Mouse (Mus musculus) kidney, embryonic 16.5 days (tissue): ENCODE measurements around the gene Styx. TPM values are rescaled to one million over a fixed set of nuclear protein-coding genes. Genes with fewer than 3 reads are reported as not detected.
"Not testable (repeated sequence)": the region's sequence is repeated elsewhere in the genome, so short reads cannot be mapped to it uniquely, and the experiment has no call there.

ENCODE experiments used
- ATAC-seq: fragments of 200-750 bp; cut with Nextera tagmentation; 2 replicates; pipeline ENCODE4 v1.8.0; 2017; ENCODE audit warnings: moderate TSS enrichment; ENCODE audit not compliant: low FRiP score, low TSS enrichment
- H3K27ac ChIP-seq: fragments of 300-500 bp; sonication (generic); 2 replicates; pipeline ENCODE4 v1.5.1; 2014; ENCODE audit warnings: low read length
- H3K27me3 ChIP-seq: fragments of 300-500 bp; sonication (generic); 2 replicates; pipeline ENCODE4 v1.6.1; 2014; ENCODE audit warnings: low read length, control low read depth, mixed read lengths; ENCODE audit not compliant: insufficient read depth
- H3K36me3 ChIP-seq: fragments of 300-500 bp; sonication (generic); 2 replicates; pipeline ENCODE4 v1.6.1; 2014; ENCODE audit warnings: low read length, control low read depth, mixed read lengths; ENCODE audit not compliant: insufficient read depth
- H3K4me1 ChIP-seq: fragments of 300-500 bp; sonication (generic); 2 replicates; pipeline ENCODE4 v1.6.1; 2014; ENCODE audit warnings: low read length, control low read depth, mixed read lengths; ENCODE audit not compliant: insufficient read depth
- H3K4me2 ChIP-seq: fragments of 300-500 bp; sonication (generic); replicated peaks from 2 replicates; pipeline ENCODE4 v1.6.1; 2014; ENCODE audit warnings: low read depth, low read length
- H3K4me3 ChIP-seq: fragments of 300-500 bp; sonication (generic); 2 replicates; pipeline ENCODE4 v1.5.1; 2014; ENCODE audit warnings: mild to moderate bottlenecking, low read length
- H3K9ac ChIP-seq: fragments of 300-500 bp; sonication (generic); replicated peaks from 2 replicates; pipeline ENCODE4 v1.6.1; 2014; ENCODE audit warnings: low read length
- H3K9me3 ChIP-seq: fragments of 300-500 bp; sonication (generic); 2 replicates; pipeline ENCODE4 v1.6.1; 2016; ENCODE audit warnings: low read length, control low read depth
- WGBS: fragments of 180-500 bp; shearing (Covaris S2); extraction: QIAGEN DNeasy Blood & Tissue Kit; methylation state at CpG from one replicate; pipeline ENCODE4 v1.1.7; 2014; 5-methylcytosine and 5-hydroxymethylcytosine counted together
- polyA plus RNA-seq: library from polyadenylated mRNA; unstranded; fragments of >200 nt; fragmentation: Nextera tagmentation; extraction: Ambion mirVana; gene quantifications from 2 replicates; pipeline ENCODE4 v1.2.1, GENCODE M21; 2015

Styx gene
- polyA plus RNA-seq, 1 experiment from 2014 or later = 56.3 TPM

- Histone ChIP-seq H3K36me3 (no peaks in the 10 kb centered on the region), H3K9ac (peak overlapping the region; percentile 91), H3K27ac (peak overlapping the region; percentile 93), H3K27me3 (no peaks in the 10 kb centered on the region), H3K4me3 (peak overlapping the region; percentile 86), H3K4me1 (peaks cover 10% of the 10 kb centered on the region), H3K9me3 (no peaks in the 10 kb centered on the region), H3K4me2 (peak overlapping the region; percentile 53)
- WGBS = 12% methylated on average over 3 of the region's 3 CpGs
- ATAC-seq = peak; percentile 47
Observed at GRCm38 (mm10) chr14:45389194-45389593, 38.3 kb downstream of the Styx start.

- ATAC-seq = no peak
- H3K36me3 ChIP-seq = no peaks in the 10 kb centered on the region
- H3K4me1 ChIP-seq = no peaks in the 10 kb centered on the region
- no peak overlapping the region for H3K4me2 ChIP-seq
- H3K4me3 ChIP-seq = no peak overlapping the region
- H3K9me3 ChIP-seq = no peaks in the 10 kb centered on the region
- no peaks in the 10 kb centered on the region for H3K27me3 ChIP-seq
- H3K9ac ChIP-seq = no peak overlapping the region
- no peak overlapping the region for H3K27ac ChIP-seq
- WGBS = 86% methylated on average over 3 of the region's 3 CpGs
Observed at GRCm38 (mm10) chr14:45399836-45400235, 48.9 kb downstream of the Styx start.

- H3K36me3 ChIP-seq = no peaks in the 10 kb centered on the region
- no peak overlapping the region for H3K4me3 ChIP-seq
- H3K27ac ChIP-seq = no peak overlapping the region
- no peaks in the 10 kb centered on the region for H3K4me1 ChIP-seq
- no peak overlapping the region for H3K4me2 ChIP-seq
- H3K9me3 ChIP-seq = no peaks in the 10 kb centered on the region
- ATAC-seq = no peak
- H3K27me3 ChIP-seq = no peaks in the 10 kb centered on the region
- no peak overlapping the region for H3K9ac ChIP-seq
- 80% methylated on average over 7 of the region's 7 CpGs for WGBS
Observed at GRCm38 (mm10) chr14:45403651-45404050, 52.8 kb downstream of the Styx start.

- H3K4me3 ChIP-seq, H3K9me3 ChIP-seq, H3K4me1 ChIP-seq, H3K27me3 ChIP-seq, H3K27ac ChIP-seq, ATAC-seq, H3K4me2 ChIP-seq, H3K9ac ChIP-seq, H3K36me3 ChIP-seq: not testable (repeated sequence)
- 86% methylated on average over 1 of the region's 3 CpGs for WGBS
Observed at GRCm38 (mm10) chr14:45404813-45405212, 53.9 kb downstream of the Styx start, which contains the start of gene Gnpnat1. Gene Gnpnat1 (minus strand): TSS chr14:45404913.

- ATAC-seq = no peak
- Histone ChIP-seq H3K4me1 (no peaks in the 10 kb centered on the region), H3K27ac (no peak overlapping the region), H3K9me3 (no peaks in the 10 kb centered on the region), H3K9ac (no peak overlapping the region), H3K27me3 (no peaks in the 10 kb centered on the region), H3K36me3 (no peaks in the 10 kb centered on the region), H3K4me2 (no peak overlapping the region), H3K4me3 (no peak overlapping the region)
- 90% methylated on average over 4 of the region's 4 CpGs for WGBS
Observed at GRCm38 (mm10) chr14:45416265-45416664, 65.4 kb downstream of the Styx start.

- Histone ChIP-seq H3K27ac (no peak overlapping the region), H3K27me3 (no peaks in the 10 kb centered on the region), H3K9ac (no peak overlapping the region), H3K36me3 (no peaks in the 10 kb centered on the region), H3K4me2 (no peak overlapping the region), H3K4me3 (no peak overlapping the region), H3K4me1 (no peaks in the 10 kb centered on the region), H3K9me3 (no peaks in the 10 kb centered on the region)
- 89% methylated on average over 3 of the region's 3 CpGs for WGBS
- ATAC-seq = no peak
Observed at GRCm38 (mm10) chr14:45418553-45418952, 67.7 kb downstream of the Styx start.

- Histone ChIP-seq H3K27me3 (no peaks in the 10 kb centered on the region), H3K36me3 (no peaks in the 10 kb centered on the region), H3K4me1 (no peaks in the 10 kb centered on the region), H3K27ac (no peak overlapping the region), H3K9me3 (no peaks in the 10 kb centered on the region), H3K4me3 (no peak overlapping the region), H3K4me2 (no peak overlapping the region), H3K9ac (no peak overlapping the region)
- ATAC-seq = no peak
- 76% methylated on average over 4 of the region's 4 CpGs for WGBS
Observed at GRCm38 (mm10) chr14:45419323-45419722, 68.4 kb downstream of the Styx start.

- H3K9me3 ChIP-seq = peaks cover 6% of the 10 kb centered on the region
- no peaks in the 10 kb centered on the region for H3K4me1 ChIP-seq
- H3K9ac ChIP-seq = no peak overlapping the region
- H3K27ac ChIP-seq = no peak overlapping the region
- H3K4me2 ChIP-seq = no peak overlapping the region
- H3K27me3 ChIP-seq = no peaks in the 10 kb centered on the region
- 69% methylated on average over 4 of the region's 4 CpGs for WGBS
- no peaks in the 10 kb centered on the region for H3K36me3 ChIP-seq
- ATAC-seq = no peak
- H3K4me3 ChIP-seq = no peak overlapping the region
Observed at GRCm38 (mm10) chr14:45422371-45422770, 71.5 kb downstream of the Styx start.

- no peak overlapping the region for H3K27ac ChIP-seq
- WGBS = 10% methylated on average over 5 of the region's 5 CpGs
- no peak for ATAC-seq
- H3K4me1 ChIP-seq = no peaks in the 10 kb centered on the region
- no peaks in the 10 kb centered on the region for H3K36me3 ChIP-seq
- H3K4me2 ChIP-seq = no peak overlapping the region
- no peak overlapping the region for H3K4me3 ChIP-seq
- H3K9me3 ChIP-seq = peaks cover 6% of the 10 kb centered on the region
- no peak overlapping the region for H3K9ac ChIP-seq
- H3K27me3 ChIP-seq = no peaks in the 10 kb centered on the region
Observed at GRCm38 (mm10) chr14:45423220-45423619, 72.3 kb downstream of the Styx start.

- H3K9me3 ChIP-seq = peaks cover 15% of the 10 kb centered on the region
- 73% methylated on average over 13 of the region's 13 CpGs for WGBS
- no peaks in the 10 kb centered on the region for H3K4me1 ChIP-seq
- no peaks in the 10 kb centered on the region; the same call in 1 of the 2 replicates for H3K36me3 ChIP-seq
- no peak overlapping the region for H3K4me2 ChIP-seq
- peak; percentile 94 for ATAC-seq
- no peak overlapping the region for H3K9ac ChIP-seq
- peak overlapping the region; percentile 82 for H3K27ac ChIP-seq
- H3K4me3 ChIP-seq = no peak overlapping the region
- no peaks in the 10 kb centered on the region for H3K27me3 ChIP-seq
Observed at GRCm38 (mm10) chr14:45430066-45430842, 79.4 kb downstream of the Styx start.
